ENCODE assay signal across 26 mouse cellular contexts in genomic region chr8:86425382-86425781, GRCm38 (mm10).
A peak's percentile ranks its signal among the peaks of the same experiment; 100 is the strongest.
DNase-seq lines count a peak whose midpoint lies in the region; ATAC-seq lines count a peak whose summit lies in the region.
"Had no signal": no experiment of that assay in that cellular context is flagged by ENCODE, and none has a peak within 500 bp of the region (broad histone marks: within the 10 kb centered on the region; RNA-seq: fewer than 3 reads in every experiment).

No protein-coding gene starts in this region.

- peak; percentile 33 for DNase-seq in heart, adult 11 months
- DNase-seq in heart, adult 9 months (ENCODE audit: low spot score in 2 of 2), result no peak
- peak; percentile 39 for DNase-seq in limb, embryonic 11.5 days (ENCODE audit: low spot score)
- no peak for DNase-seq in limb, embryonic 10.5 days (ENCODE audit: low spot score)
- peak; percentile 26 for DNase-seq in R1 (ENCODE audit: low read depth, low spot score)
- DNase-seq in embryonic facial prominence, embryonic 11.5 days (ENCODE audit: low spot score), result peak; percentile 35
- no peak for DNase-seq in cerebellum, postnatal 4 days (ENCODE audit: low spot score in 2 of 2)
- DNase-seq in left cerebral cortex, postnatal 14 days (ENCODE audit: low spot score in 2 of 2), result no peak
- DNase-seq: adrenal gland, postnatal 25 days; cerebellum, adult 8-10 months; gastrocnemius, adult 2 months; lung, postnatal 4 days; right cerebral cortex, adult 18-20 months; right cerebral cortex, postnatal 4 days; thymus, adult 2 months; thymus, postnatal 4 days had no signal

- no peak overlapping the region for H3K9ac ChIP-seq in limb, embryonic 11.5 days (ENCODE audit: low read length)
- H3K9ac ChIP-seq in embryonic facial prominence, embryonic 11.5 days (replicated peaks; ENCODE audit: low read length), result no peak overlapping the region
- H3K9ac ChIP-seq: embryonic facial prominence, embryonic 15.5 days; limb, embryonic 15.5 days; liver, embryonic 14.5 days; lung, embryonic 15.5 days; neural tube, embryonic 15.5 days had no signal

- H3K27ac ChIP-seq in limb, embryonic 11.5 days (replicated peaks; ENCODE audit: low read depth, low read length), result no peak overlapping the region
- H3K27ac ChIP-seq in limb, embryonic 10.5 days, result no peak overlapping the region
- no peak overlapping the region for H3K27ac ChIP-seq in embryonic facial prominence, embryonic 11.5 days (replicated peaks; ENCODE audit: low read depth, low read length)
- H3K27ac ChIP-seq: embryonic facial prominence, embryonic 15.5 days; gastrocnemius, adult 2 months; hindbrain, postnatal 0 days; limb, embryonic 15.5 days; liver, embryonic 14.5 days; lung, embryonic 15.5 days; neural tube, embryonic 15.5 days had no signal

- H3K4me2 ChIP-seq in limb, embryonic 11.5 days (ENCODE audit: low read depth, severe bottlenecking), result no peak overlapping the region
- no peak overlapping the region for H3K4me2 ChIP-seq in embryonic facial prominence, embryonic 11.5 days (ENCODE audit: low read depth, low read length)
- H3K4me2 ChIP-seq: embryonic facial prominence, embryonic 15.5 days; heart, embryonic 11.5 days; limb, embryonic 15.5 days; lung, embryonic 15.5 days; neural tube, embryonic 15.5 days had no signal

- no peak for ATAC-seq in limb, embryonic 11.5 days (ENCODE audit: insufficient number of reproducible peaks, low FRiP score, low TSS enrichment, low read depth)
- no peak for ATAC-seq in embryonic facial prominence, embryonic 11.5 days (replicated peaks; ENCODE audit: insufficient number of reproducible peaks, low FRiP score, low TSS enrichment, low read depth)
- ATAC-seq: forebrain, embryonic 16.5 days; hindbrain, postnatal 0 days; intestine, embryonic 16.5 days had no signal

- no peaks in the 10 kb centered on the region for H3K9me3 ChIP-seq in limb, embryonic 11.5 days (ENCODE audit: control insufficient read depth, low read length)
- H3K9me3 ChIP-seq in limb, embryonic 10.5 days (replicated peaks), result no peaks in the 10 kb centered on the region
- H3K9me3 ChIP-seq in embryonic facial prominence, embryonic 11.5 days (replicated peaks; ENCODE audit: control insufficient read depth, low read length), result no peaks in the 10 kb centered on the region
- H3K9me3 ChIP-seq: embryonic facial prominence, embryonic 15.5 days; G1E; limb, embryonic 15.5 days; lung, embryonic 15.5 days; neural tube, embryonic 15.5 days had no signal

- intact Hi-C loops in left cerebral cortex, postnatal 14 days (cut with DNase I), result no loop called here

- H3K27me3 ChIP-seq in limb, embryonic 11.5 days (ENCODE audit: control insufficient read depth, insufficient read depth, low read length), result no peaks in the 10 kb centered on the region
- H3K27me3 ChIP-seq in limb, embryonic 10.5 days (ENCODE audit: low read depth, poor library complexity, severe bottlenecking), result no peaks in the 10 kb centered on the region
- no peaks in the 10 kb centered on the region for H3K27me3 ChIP-seq in embryonic facial prominence, embryonic 11.5 days (ENCODE audit: control insufficient read depth, insufficient read depth, low read length)
- H3K27me3 ChIP-seq: embryonic facial prominence, embryonic 15.5 days; limb, embryonic 15.5 days; lung, embryonic 15.5 days; neural tube, embryonic 15.5 days had no signal

- WGBS in limb, embryonic 11.5 days, result 90% methylated on average over 3 of the region's 3 CpGs
- WGBS in limb, embryonic 10.5 days, result 87% methylated on average over 3 of the region's 3 CpGs
- WGBS in embryonic facial prominence, embryonic 11.5 days, result 82% methylated on average over 3 of the region's 3 CpGs

- no peaks in the 10 kb centered on the region for H3K4me1 ChIP-seq in limb, embryonic 11.5 days (ENCODE audit: control insufficient read depth, insufficient read depth, low read length)
- H3K4me1 ChIP-seq in limb, embryonic 10.5 days, result no peaks in the 10 kb centered on the region
- no peaks in the 10 kb centered on the region for H3K4me1 ChIP-seq in embryonic facial prominence, embryonic 11.5 days (ENCODE audit: control insufficient read depth, insufficient read depth, low read length)
- H3K4me1 ChIP-seq: embryonic facial prominence, embryonic 15.5 days; lung, embryonic 15.5 days had no signal

- no peak overlapping the region for H3K4me3 ChIP-seq in limb, embryonic 11.5 days (ENCODE audit: low read depth, low read length)
- no peak overlapping the region for H3K4me3 ChIP-seq in limb, embryonic 10.5 days
- H3K4me3 ChIP-seq in embryonic facial prominence, embryonic 11.5 days (ENCODE audit: low read depth, low read length), result no peak overlapping the region
- H3K4me3 ChIP-seq: embryonic facial prominence, embryonic 15.5 days; gastrocnemius, adult 2 months; limb, embryonic 15.5 days; lung, embryonic 15.5 days; neural tube, embryonic 15.5 days had no signal

- no peaks in the 10 kb centered on the region for H3K36me3 ChIP-seq in limb, embryonic 11.5 days (ENCODE audit: control insufficient read depth, insufficient read depth, low read length)
- H3K36me3 ChIP-seq in limb, embryonic 10.5 days, result no peaks in the 10 kb centered on the region
- H3K36me3 ChIP-seq in embryonic facial prominence, embryonic 11.5 days (replicated peaks; ENCODE audit: control insufficient read depth, insufficient read depth, low read depth, low read length), result no peaks in the 10 kb centered on the region
- H3K36me3 ChIP-seq: embryonic facial prominence, embryonic 15.5 days; G1E; limb, embryonic 15.5 days; lung, embryonic 15.5 days; neural tube, embryonic 15.5 days had no signal

Comparison
In these comparisons a context has a peak if more than half of its experiments do, and no peak if none do; other contexts are left out.
1. DNase-seq: peak in heart, adult 11 months (single experiment), limb, embryonic 11.5 days (single experiment), R1 (single experiment) and embryonic facial prominence, embryonic 11.5 days (single experiment); none in heart, adult 9 months (0 of 2), limb, embryonic 10.5 days (single experiment), cerebellum, postnatal 4 days (0 of 2) and left cerebral cortex, postnatal 14 days (0 of 2).